Mouse (Mus musculus): Measurements from ENCODE around the gene Kat14.
A peak's percentile ranks its signal among the peaks of the same experiment; 100 is the strongest.

GRCm38 (mm10) chr2:144452364-144453008 is 83.7 kb downstream of the Kat14 start:
- TF ChIP-seq CTCF (IDR thresholded peaks at IDR 0.05; ENCODE audit: extremely low read depth, insufficient read depth, insufficient read length, insufficient replicate concordance) (peak; percentile 59; the same call in 1 of the 2 replicates), POLR2A (IDR thresholded peaks at IDR 0.05; ENCODE audit: low read depth, low read length) (no peak)

Measured in spleen, adult 2 months (tissue).